Mouse (Mus musculus): Measurements from ENCODE around the gene Kncn. TPM values are rescaled to one million over a fixed set of nuclear protein-coding genes. Genes with fewer than 3 reads are reported as not detected.

Gene Kncn
- polyA plus RNA-seq, 1 experiment from 2014 or later, result not detected

DNA sequence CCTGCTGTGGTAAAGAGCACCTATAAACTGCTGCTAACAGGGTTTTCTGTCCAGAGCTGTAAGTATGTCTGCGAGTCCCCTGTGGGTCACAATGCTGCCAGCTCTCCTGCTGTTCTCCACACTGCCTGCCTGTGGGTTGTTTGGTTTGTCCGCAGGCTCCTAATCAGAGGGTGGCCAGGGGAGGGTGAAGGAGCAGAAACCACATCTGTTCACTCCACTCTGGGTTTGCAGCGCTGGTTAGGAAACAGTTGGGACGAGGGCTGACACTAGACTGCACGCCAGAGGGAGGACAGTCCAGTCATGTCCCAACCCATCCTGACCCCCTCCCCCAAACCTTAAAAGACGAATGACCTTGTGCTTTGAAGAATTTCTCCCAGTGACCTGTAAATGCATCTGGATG lies 29.1 kb upstream of the Kncn start:
- Histone ChIP-seq H3K27me3 (ENCODE audit: low read depth, poor library complexity, severe bottlenecking) (no peaks in the 10 kb centered on the region), H3K4me1 (peaks cover 33% of the 10 kb centered on the region), H3K27ac (peak overlapping the region; percentile 68), H3K36me3 (peaks cover 63% of the 10 kb centered on the region), H3K9me3 (replicated peaks) (no peaks in the 10 kb centered on the region), H3K4me3 (no peak overlapping the region)
- WGBS, result 29% methylated on average over 6 of the region's 6 CpGs
- no peak for DNase-seq (ENCODE audit: low spot score)

DNA sequence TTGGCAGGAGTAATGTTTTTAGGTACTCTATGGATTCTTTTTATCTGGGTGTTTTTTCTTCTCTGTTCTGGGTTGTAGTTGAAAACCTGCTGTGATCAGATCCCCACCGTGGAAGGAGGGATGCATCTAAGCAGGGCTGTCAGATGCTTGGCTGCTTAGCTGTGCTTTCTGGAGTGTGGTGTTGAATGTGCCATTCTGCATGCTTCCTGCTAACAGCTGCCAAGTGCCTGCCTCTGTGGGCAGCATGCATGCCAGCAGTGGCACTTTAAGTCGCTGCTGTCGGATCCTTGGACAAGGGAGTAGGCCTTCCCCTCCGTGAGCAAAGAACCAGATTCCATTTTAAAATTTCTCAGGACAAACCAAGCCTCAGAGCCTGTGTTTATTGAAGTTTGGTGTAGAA lies 28.6 kb upstream of the Kncn start:
- H3K36me3 ChIP-seq, result peaks cover 63% of the 10 kb centered on the region
- peak overlapping the region; percentile 68; the same call in 1 of the 2 replicates for H3K27ac ChIP-seq

DNA sequence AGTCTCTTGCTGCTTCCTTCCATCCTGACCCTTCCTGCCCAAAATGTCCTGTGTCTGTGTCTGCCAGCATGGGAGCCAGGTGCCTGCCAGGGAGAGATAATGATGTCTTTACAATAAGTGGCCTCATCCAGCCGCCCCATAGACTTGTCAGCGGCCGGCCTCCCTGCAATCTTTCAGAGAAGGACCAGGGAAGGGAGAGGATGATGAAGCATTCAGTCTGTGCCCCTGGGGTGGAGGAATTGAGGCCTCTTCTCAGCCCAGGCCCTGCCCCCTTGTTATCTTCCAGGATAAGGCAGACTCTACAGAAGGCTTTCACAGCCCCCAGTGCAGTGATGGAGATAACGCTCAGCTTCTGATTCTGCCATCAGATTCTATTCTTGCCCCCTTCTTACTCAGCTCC lies 27.9 kb upstream of the Kncn start:
- no peak for DNase-seq (ENCODE audit: low spot score)
- no peak overlapping the region for H3K4me3 ChIP-seq
- 53% methylated on average over 4 of the region's 4 CpGs for WGBS
- H3K36me3 ChIP-seq, result peaks cover 63% of the 10 kb centered on the region
- H3K4me1 ChIP-seq, result peaks cover 36% of the 10 kb centered on the region
- H3K27ac ChIP-seq, result peak overlapping the region; percentile 68; the same call in 1 of the 2 replicates
- no peaks in the 10 kb centered on the region for H3K9me3 ChIP-seq (replicated peaks)
- no peaks in the 10 kb centered on the region for H3K27me3 ChIP-seq (ENCODE audit: low read depth, poor library complexity, severe bottlenecking)

More for the DNA sequence above, 28.6 kb upstream of the Kncn start:
- Histone ChIP-seq H3K9me3 (replicated peaks) (no peaks in the 10 kb centered on the region), H3K4me1 (peaks cover 33% of the 10 kb centered on the region), H3K4me3 (no peak overlapping the region), H3K27me3 (ENCODE audit: low read depth, poor library complexity, severe bottlenecking) (no peaks in the 10 kb centered on the region)
- DNase-seq (ENCODE audit: low spot score), result no peak
- WGBS, result 71% methylated on average over 4 of the region's 4 CpGs

DNA sequence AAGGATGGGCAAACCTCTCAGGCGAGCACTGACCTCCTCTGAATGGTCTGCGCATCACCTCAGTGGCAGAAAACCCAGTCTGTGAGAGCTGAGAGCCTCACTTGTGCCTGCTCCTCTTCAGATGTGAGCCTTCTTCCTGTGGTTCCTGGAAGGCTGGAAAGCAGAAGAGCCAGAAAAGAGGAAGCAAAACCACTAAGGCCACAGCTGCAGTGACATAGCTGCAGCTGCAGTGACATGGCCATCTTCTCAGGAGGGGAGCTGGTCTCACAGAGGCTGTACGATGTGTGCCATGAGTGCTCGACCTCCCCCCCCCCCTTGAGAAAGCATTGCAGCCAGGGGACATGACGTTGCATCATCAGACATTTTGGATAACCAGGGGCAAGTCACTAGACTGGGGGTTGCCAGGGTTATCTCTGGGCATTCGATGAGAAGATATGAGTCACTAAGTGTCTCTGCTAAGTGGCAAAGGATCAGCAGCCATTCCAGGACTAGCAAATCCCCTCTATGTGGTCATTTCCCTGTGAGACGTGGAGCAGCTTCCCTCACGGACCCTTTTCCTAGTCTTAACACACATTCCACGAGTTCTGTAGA lies 26.8 kb upstream of the Kncn start:
- Histone ChIP-seq H3K9me3 (replicated peaks) (no peaks in the 10 kb centered on the region), H3K27ac (peak overlapping the region; percentile 10; the same call in 1 of the 2 replicates), H3K27me3 (ENCODE audit: low read depth, poor library complexity, severe bottlenecking) (no peaks in the 10 kb centered on the region), H3K4me3 (no peak overlapping the region), H3K36me3 (peaks cover 54% of the 10 kb centered on the region), H3K4me1 (peaks cover 44% of the 10 kb centered on the region)
- DNase-seq (ENCODE audit: low spot score), result no peak
- 87% methylated on average over 9 of the region's 9 CpGs for WGBS

DNA sequence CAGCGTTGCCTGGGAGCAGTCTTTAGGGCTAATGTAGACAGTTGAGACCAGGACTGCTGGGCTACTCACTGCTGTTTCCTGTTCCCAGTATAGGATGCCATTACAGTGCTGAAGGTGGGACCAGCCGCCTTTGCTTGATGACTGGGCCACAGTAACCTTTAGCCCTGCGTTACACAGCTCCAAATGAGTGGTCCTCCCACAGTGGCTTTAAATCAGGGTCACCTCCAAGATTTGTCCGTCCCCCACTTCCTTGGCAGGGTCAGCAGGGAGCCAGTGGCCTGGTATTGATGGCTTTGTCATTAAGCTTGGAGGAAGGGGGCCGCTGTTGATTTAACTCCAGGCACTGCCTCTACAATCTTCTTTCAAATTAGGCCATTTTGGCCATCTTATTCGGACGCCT lies 20.8 kb upstream of the Kncn start:
- WGBS, result 27% methylated on average over 7 of the region's 7 CpGs
- H3K4me3 ChIP-seq, result peak overlapping the region; percentile 28
- H3K4me1 ChIP-seq, result peaks cover 48% of the 10 kb centered on the region
- peak overlapping the region; percentile 81 for H3K27ac ChIP-seq
- peaks cover 8% of the 10 kb centered on the region; the same call in 1 of the 2 replicates for H3K27me3 ChIP-seq (ENCODE audit: low read depth, poor library complexity, severe bottlenecking)
- peaks cover 30% of the 10 kb centered on the region for H3K36me3 ChIP-seq
- no peaks in the 10 kb centered on the region for H3K9me3 ChIP-seq (replicated peaks)
- peak; percentile 58 for DNase-seq (ENCODE audit: low spot score)

DNA sequence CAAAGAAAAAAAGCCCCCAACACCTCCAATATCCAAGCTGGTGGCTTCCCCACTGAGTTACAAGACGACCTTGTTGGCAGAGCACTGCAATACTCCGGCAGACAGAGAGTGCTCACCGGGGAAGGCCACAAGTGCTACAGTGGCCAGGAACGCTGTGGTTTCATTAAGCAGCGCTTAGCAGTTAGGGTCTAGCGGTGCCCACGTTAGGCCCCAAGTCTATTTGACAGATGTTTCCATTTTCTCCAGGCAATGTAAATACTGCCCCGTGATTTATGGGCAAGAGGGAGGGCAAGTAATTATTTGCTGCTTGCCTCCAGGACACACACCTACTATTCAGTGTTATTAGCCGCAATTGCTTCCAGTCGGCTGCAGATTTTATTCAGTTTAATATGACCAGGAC lies 20.3 kb upstream of the Kncn start:
- Histone ChIP-seq H3K36me3 (peaks cover 27% of the 10 kb centered on the region), H3K9me3 (replicated peaks) (no peaks in the 10 kb centered on the region), H3K4me3 (peak overlapping the region; percentile 28), H3K27me3 (ENCODE audit: low read depth, poor library complexity, severe bottlenecking) (peaks cover 8% of the 10 kb centered on the region; the same call in 1 of the 2 replicates), H3K27ac (peak overlapping the region; percentile 81), H3K4me1 (peaks cover 54% of the 10 kb centered on the region)
- DNase-seq (ENCODE audit: low spot score), result peak; percentile 65
- WGBS, result 7% methylated on average over 10 of the region's 10 CpGs

DNA sequence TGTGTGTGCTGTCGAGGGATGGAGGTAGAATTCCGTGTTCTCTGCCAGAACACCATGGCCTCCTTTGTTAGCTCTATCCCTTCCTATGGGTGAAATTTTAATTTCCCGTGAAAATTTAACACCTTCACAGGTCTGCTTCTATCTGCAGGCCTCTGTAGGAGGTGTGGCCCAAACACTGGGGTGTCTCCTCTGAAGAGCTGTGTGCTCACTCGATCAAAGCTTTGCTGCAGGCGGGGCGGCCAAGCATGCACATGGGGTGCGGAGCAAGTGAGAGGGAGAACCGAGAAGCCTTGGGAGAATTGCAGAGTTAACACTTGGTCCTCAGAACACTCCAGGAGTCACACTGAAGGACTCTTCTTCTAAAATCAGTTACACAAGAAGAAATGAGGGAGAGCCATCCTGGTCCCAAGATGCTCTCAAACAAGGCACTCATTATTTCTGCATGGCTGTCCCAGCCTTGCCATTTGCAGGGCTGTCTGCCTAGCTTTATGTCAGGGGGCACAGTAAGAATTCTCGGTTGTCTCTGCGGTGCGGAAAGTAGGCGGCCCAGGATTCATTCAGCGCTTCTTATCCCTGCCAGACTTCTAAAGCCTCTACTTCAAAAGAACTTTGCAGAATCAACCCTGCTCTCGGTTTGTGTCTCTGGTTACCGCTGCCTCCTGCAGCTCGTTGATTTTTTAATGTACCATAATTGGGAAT lies 14.5 kb upstream of the Kncn start:
- H3K27ac ChIP-seq, result peak overlapping the region; percentile 6; the same call in 1 of the 2 replicates
- 15% methylated on average over 16 of the region's 16 CpGs for WGBS
- H3K4me3 ChIP-seq, result no peak overlapping the region
- DNase-seq (ENCODE audit: low spot score), result no peak
- no peaks in the 10 kb centered on the region for H3K9me3 ChIP-seq (replicated peaks)
- H3K36me3 ChIP-seq, result peaks cover 32% of the 10 kb centered on the region
- H3K4me1 ChIP-seq, result peaks cover 39% of the 10 kb centered on the region
- H3K27me3 ChIP-seq (ENCODE audit: low read depth, poor library complexity, severe bottlenecking), result peaks cover 8% of the 10 kb centered on the region; the same call in 1 of the 2 replicates

DNA sequence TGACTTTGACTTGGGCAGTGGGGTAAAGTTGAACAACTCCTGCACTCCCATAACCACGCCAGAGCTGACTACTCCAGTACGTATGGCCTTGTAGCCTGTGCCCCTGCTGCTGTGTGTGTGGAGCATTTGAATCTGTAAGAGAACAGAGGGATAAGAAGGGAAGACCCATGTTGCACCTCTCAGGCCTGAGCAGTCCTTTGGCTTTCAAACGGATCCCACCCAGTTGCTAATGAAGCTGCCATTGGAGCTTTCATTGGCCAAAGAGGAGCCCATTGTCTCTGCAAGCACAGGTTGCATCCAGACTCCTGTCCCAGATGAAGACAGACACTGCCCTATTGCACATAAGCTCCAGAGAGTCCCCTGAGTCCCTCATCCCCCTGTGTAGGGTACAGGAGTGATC lies 11.0 kb upstream of the Kncn start:
- H3K4me3 ChIP-seq, result no peak overlapping the region
- no peak for DNase-seq (ENCODE audit: low spot score)
- 89% methylated on average over 3 of the region's 3 CpGs for WGBS
- H3K27me3 ChIP-seq (ENCODE audit: low read depth, poor library complexity, severe bottlenecking), result peaks cover 22% of the 10 kb centered on the region; the same call in 1 of the 2 replicates
- H3K36me3 ChIP-seq, result peaks cover 48% of the 10 kb centered on the region
- peaks cover 40% of the 10 kb centered on the region for H3K4me1 ChIP-seq
- no peaks in the 10 kb centered on the region for H3K9me3 ChIP-seq (replicated peaks)
- H3K27ac ChIP-seq, result no peak overlapping the region

DNA sequence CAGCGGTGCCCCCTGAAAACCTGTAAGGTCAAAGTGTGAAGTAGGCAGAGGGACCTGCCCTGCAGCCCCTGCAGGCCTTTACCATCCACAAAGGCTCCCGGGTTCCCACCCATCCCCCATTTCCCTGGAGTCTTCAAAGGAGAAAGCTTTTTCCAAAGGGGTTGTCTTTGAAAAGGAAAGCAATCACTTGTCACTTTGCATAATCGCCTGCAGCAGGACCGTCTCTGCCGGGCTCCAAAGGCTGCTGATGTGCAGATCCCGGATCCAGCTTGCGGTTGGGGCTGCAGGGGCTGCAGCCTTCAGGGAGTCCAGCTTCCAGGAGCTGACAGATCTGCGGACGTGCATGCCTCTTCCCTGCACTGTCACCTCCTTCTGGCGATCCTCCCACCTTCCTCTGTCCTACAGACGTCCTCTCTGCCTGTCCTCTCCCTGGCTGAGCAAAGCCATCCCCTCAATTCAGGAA lies 6.0 kb upstream of the Kncn start:
- H3K9me3 ChIP-seq (replicated peaks), result no peaks in the 10 kb centered on the region
- peak overlapping the region; percentile 57 for H3K27ac ChIP-seq
- peak; percentile 45 for DNase-seq (ENCODE audit: low spot score)
- WGBS, result 2% methylated on average over 11 of the region's 11 CpGs
- peaks cover 34% of the 10 kb centered on the region for H3K27me3 ChIP-seq (ENCODE audit: low read depth, poor library complexity, severe bottlenecking)
- H3K4me3 ChIP-seq, result peak overlapping the region; percentile 8; the same call in 1 of the 2 replicates
- H3K36me3 ChIP-seq, result peaks cover 31% of the 10 kb centered on the region
- H3K4me1 ChIP-seq, result peaks cover 19% of the 10 kb centered on the region

DNA sequence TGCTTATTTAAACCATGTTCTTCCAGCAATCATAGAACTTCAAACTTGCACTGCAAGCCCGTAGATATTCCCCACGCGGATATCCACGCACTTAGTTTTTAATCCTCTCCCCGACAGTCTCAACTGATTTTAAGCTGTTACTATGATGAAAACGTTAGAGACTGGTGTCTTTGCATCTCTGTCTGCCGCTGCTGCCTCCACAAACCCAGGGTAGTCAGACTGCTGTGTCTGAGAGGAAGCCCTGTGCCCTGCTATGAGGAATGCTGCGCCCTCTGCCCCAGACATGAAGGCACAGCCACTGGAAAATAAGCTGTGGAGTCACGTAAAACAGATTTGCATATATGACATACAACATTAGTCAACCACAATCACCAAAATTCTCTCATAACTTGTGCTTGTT lies 5.4 kb upstream of the Kncn start:
- DNase-seq (ENCODE audit: low spot score), result no peak
- Histone ChIP-seq H3K4me1 (peaks cover 19% of the 10 kb centered on the region), H3K27me3 (ENCODE audit: low read depth, poor library complexity, severe bottlenecking) (peaks cover 35% of the 10 kb centered on the region), H3K4me3 (no peak overlapping the region), H3K27ac (no peak overlapping the region), H3K36me3 (peaks cover 25% of the 10 kb centered on the region), H3K9me3 (replicated peaks) (no peaks in the 10 kb centered on the region)
- WGBS, result 41% methylated on average over 9 of the region's 9 CpGs

DNA sequence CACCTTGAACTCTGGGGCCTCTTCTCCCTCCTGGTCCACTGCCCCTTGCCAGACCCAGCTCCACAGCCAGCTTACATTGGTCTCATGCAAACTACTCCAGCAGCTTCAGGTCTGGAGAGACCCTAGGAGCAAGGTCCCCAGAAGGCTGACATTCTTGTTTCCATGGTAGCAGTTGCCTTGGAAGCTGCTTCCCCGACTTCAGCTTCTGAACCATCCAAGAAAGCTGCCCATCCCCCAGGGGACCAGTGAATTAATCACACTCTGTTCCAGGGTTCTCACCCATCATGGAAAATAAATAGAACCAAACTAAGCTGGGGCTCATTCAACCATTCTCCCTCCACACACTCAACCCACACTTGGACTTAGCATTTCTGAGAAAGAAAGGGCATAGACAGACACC lies 3.0 kb upstream of the Kncn start:
- no peaks in the 10 kb centered on the region for H3K9me3 ChIP-seq (replicated peaks)
- H3K27ac ChIP-seq, result no peak overlapping the region
- 20% methylated on average over 1 of the region's 1 CpGs for WGBS
- peaks cover 36% of the 10 kb centered on the region for H3K27me3 ChIP-seq (ENCODE audit: low read depth, poor library complexity, severe bottlenecking)
- DNase-seq (ENCODE audit: low spot score), result no peak
- H3K36me3 ChIP-seq, result peaks cover 4% of the 10 kb centered on the region
- peaks cover 19% of the 10 kb centered on the region for H3K4me1 ChIP-seq
- no peak overlapping the region for H3K4me3 ChIP-seq

DNA sequence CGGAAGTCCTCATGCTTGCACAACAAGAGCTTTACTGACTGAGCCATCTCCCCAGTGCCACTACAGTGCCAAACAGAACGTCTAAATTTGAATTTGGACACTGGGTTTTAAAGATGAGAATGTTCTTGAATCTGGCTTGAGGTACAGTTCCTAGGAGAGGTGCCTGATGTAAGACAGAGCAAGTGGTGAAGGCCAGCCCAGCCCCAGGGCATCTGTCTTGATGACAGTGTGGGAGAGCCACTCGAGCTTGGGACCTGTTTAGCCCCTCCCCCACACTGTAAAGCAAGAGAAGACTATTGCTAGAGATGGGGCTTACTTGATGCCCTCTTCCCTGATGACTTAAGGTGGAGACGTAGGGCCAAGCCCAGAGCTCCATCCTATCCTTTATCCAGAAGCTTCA lies 2.0 kb upstream of the Kncn start:
- Histone ChIP-seq H3K36me3 (no peaks in the 10 kb centered on the region), H3K27me3 (ENCODE audit: low read depth, poor library complexity, severe bottlenecking) (peaks cover 31% of the 10 kb centered on the region), H3K4me3 (no peak overlapping the region), H3K4me1 (peaks cover 14% of the 10 kb centered on the region), H3K27ac (no peak overlapping the region), H3K9me3 (replicated peaks) (no peaks in the 10 kb centered on the region)
- 59% methylated on average over 4 of the region's 4 CpGs for WGBS
- DNase-seq (ENCODE audit: low spot score), result no peak

DNA sequence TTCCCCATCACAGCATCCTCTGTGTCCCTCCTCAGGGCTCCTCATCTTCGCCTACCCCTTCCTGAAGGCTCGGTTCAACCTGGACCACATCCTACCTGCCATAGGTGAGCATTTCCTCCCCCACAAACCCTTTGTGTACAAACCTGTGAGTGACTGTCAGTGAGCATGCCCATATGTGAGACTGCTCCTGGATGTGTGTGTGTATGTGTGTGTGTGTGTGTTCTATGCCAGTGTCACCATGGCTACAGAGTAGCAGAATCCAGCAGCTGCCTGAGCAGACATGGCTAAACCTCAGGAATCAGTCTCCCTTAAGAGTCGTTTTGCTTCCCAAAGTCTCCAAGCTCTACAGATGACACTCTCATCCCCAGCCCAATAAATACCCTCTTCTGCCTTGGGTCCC lies 1.6 kb downstream of the Kncn start:
- Histone ChIP-seq H3K27me3 (ENCODE audit: low read depth, poor library complexity, severe bottlenecking) (peaks cover 44% of the 10 kb centered on the region), H3K27ac (no peak overlapping the region), H3K36me3 (no peaks in the 10 kb centered on the region), H3K4me1 (peaks cover 13% of the 10 kb centered on the region), H3K4me3 (no peak overlapping the region), H3K9me3 (replicated peaks) (no peaks in the 10 kb centered on the region)
- whole genome bisulfite sequencing, result 84% methylated on average over 3 of the region's 3 CpGs
- DNase-seq (ENCODE audit: low spot score), result no peak

Data from limb, embryonic 10.5 days (tissue).